Mouse (Mus musculus) forebrain, embryonic 12.5 days (tissue): ENCODE measurements around the gene Myo1c. TPM values are rescaled to one million over a fixed set of nuclear protein-coding genes. Genes with fewer than 3 reads are reported as not detected.

ENCODE experiments used
- ATAC-seq: fragments of 200-750 bp; cut with Nextera tagmentation; 2 replicates; pipeline ENCODE4 v1.8.0; 2017; ENCODE audit warnings: moderate TSS enrichment; ENCODE audit not compliant: low FRiP score
- H3K27ac ChIP-seq: fragments of 300-500 bp; sonication (generic); 2 replicates; pipeline ENCODE4 v1.5.1; 2016; ENCODE audit warnings: mild to moderate bottlenecking
- H3K27me3 ChIP-seq: fragments of 300-500 bp; sonication (generic); 2 replicates; pipeline ENCODE4 v1.6.1; 2016; ENCODE audit warnings: mild to moderate bottlenecking
- H3K36me3 ChIP-seq: fragments of 300-500 bp; sonication (generic); replicated peaks from 2 replicates; pipeline ENCODE4 v1.6.1; 2016; ENCODE audit warnings: mild to moderate bottlenecking
- H3K4me1 ChIP-seq: fragments of 300-500 bp; sonication (generic); 2 replicates; pipeline ENCODE4 v1.6.1; 2016
- H3K4me2 ChIP-seq: fragments of 300-500 bp; sonication (generic); 2 replicates; pipeline ENCODE4 v1.6.1; 2016; ENCODE audit warnings: mild to moderate bottlenecking, moderate library complexity
- H3K4me3 ChIP-seq: fragments of 300-500 bp; sonication (generic); replicated peaks from 2 replicates; pipeline ENCODE4 v1.5.1; 2016; ENCODE audit warnings: mild to moderate bottlenecking
- H3K9ac ChIP-seq: fragments of 300-500 bp; sonication (generic); 2 replicates; pipeline ENCODE4 v1.6.1; 2016; ENCODE audit warnings: mild to moderate bottlenecking
- H3K9me3 ChIP-seq: fragments of 300-500 bp; sonication (generic); 2 replicates; pipeline ENCODE4 v1.6.1; 2016
- WGBS: fragments of 180-500 bp; shearing (Covaris S2); methylation state at CpG from one replicate; pipeline ENCODE4 v1.1.7; 2016; 5-methylcytosine and 5-hydroxymethylcytosine counted together
- polyA plus RNA-seq: library from polyadenylated mRNA; unstranded; fragments of >200 nt; fragmentation: Nextera tagmentation; extraction: Ambion mirVana; gene quantifications from 2 replicates; pipeline ENCODE4 v1.2.1, GENCODE M21; 2016

The Myo1c gene
- polyA plus RNA-seq, 1 experiment from 2014 or later = 13.9 TPM

DNA sequence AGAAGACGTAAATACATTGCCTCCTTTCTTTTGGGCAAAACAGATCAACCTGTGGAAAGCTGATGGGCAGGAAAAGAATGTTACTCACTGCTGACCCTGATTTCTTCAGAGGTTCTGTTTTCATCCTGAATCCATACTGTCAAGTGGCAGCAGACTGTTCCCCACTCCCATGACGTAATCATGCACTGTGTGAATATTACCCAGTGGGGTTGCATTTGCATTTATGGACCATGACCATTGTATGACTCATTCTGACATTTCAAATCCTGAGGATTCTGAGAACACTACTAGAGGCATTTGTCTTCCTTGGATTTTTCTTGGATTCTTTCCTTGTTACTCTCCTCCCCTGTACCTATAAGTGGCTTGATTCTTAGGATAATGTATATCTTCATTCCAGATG, 53.4 kb downstream of the Myo1c start:
- H3K27ac ChIP-seq = no peak overlapping the region
- ATAC-seq = no peak
- no peaks in the 10 kb centered on the region for H3K27me3 ChIP-seq
- H3K9me3 ChIP-seq = no peaks in the 10 kb centered on the region
- no peak overlapping the region for H3K4me3 ChIP-seq
- no peak overlapping the region for H3K4me2 ChIP-seq
- H3K9ac ChIP-seq = no peak overlapping the region
- peaks cover 74% of the 10 kb centered on the region for H3K36me3 ChIP-seq
- no peaks in the 10 kb centered on the region for H3K4me1 ChIP-seq
- whole genome bisulfite sequencing = 95% methylated on average over 2 of the region's 2 CpGs

DNA sequence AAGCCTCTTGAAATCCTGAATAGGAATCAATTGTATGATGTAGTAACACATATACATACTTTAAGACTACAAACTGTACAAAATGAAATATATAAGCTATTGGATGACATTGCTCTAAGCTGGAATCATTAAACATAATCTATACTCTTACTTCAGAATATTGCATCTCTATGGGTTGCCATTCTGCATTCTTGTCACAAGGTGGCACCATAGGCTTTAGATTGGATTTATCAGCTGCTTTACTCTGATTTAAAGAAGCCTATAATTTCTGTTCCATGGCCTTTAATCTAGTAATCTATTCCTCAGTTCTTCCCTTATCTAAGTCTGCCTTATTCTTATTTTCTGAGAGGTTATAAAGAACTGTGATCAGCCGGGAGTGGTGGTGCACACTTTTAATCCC, 63.6 kb downstream of the Myo1c start:
- H3K4me1 ChIP-seq = no peaks in the 10 kb centered on the region
- no peak overlapping the region for H3K4me3 ChIP-seq
- no peaks in the 10 kb centered on the region for H3K27me3 ChIP-seq
- ATAC-seq = no peak
- no peak overlapping the region for H3K9ac ChIP-seq
- H3K4me2 ChIP-seq = no peak overlapping the region
- no peaks in the 10 kb centered on the region for H3K36me3 ChIP-seq
- no peak overlapping the region for H3K27ac ChIP-seq
- WGBS = 91% methylated on average over 1 of the region's 1 CpGs
- no peaks in the 10 kb centered on the region for H3K9me3 ChIP-seq

DNA sequence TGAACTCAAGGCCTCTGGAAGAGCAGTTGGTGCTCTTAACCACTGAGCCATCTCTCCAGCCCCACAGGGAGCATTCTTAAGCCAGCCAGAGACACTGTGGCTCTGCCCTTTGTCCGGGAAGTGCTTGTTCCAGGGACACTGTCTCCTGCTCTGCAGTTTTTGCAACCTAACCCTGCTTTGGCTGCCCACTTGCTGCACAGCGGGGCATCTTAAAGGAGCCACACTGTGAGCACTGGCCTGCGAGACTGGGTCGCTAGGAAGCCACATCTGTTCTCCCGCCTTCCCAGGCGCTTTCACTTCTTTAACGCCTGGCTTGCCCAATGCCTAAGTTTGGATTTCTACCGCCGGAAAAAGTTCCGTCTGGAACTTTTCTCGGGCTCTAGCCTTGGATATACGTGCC, 65.3 kb downstream of the Myo1c start:
- WGBS = 17% methylated on average over 12 of the region's 12 CpGs
- H3K9me3 ChIP-seq = no peaks in the 10 kb centered on the region
- ATAC-seq = no peak
- no peaks in the 10 kb centered on the region for H3K4me1 ChIP-seq
- H3K27ac ChIP-seq = no peak overlapping the region
- H3K4me2 ChIP-seq = 0 out of 2 replicates have a peak overlapping the region, but pooled peaks have one; percentile 4
- no peaks in the 10 kb centered on the region for H3K27me3 ChIP-seq
- no peak overlapping the region for H3K9ac ChIP-seq
- H3K4me3 ChIP-seq = no peak overlapping the region
- H3K36me3 ChIP-seq = no peaks in the 10 kb centered on the region

DNA sequence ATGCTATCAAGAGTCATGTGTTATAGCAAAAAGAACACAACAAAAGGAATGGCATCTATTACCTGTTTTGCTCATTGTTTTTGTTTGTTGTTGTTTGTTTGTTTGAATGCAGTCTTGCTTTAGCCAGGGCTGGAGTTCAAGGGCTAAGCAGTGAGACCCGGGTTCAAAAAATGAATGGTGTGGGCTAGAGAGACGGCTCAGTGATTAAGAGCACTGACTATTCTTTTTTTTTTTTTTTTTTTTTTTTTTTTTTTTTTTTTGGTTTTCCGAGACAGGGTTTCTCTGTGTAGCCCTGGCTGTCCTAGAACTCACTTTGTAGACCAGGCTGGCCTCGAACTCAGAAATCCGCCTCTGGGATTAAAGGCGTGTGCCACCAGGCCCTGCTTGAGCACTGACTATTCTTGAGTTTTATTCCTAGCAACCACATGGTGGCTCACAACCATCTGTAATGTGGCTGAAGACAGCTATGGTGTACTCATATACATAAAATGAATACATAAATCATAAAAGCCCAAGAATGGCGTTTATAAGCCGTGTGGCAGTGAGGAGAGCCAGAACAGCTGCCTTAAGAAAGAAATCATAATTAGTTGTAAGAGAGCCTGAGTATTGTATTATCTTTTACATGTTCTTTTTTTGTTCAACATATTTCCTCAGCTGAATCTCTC, 66.5 kb downstream of the Myo1c start:
- no peaks in the 10 kb centered on the region for H3K27me3 ChIP-seq
- H3K9me3 ChIP-seq = no peaks in the 10 kb centered on the region; the same call in 1 of the 2 replicates
- no peak overlapping the region for H3K4me3 ChIP-seq
- H3K9ac ChIP-seq = no peak overlapping the region
- H3K4me1 ChIP-seq = no peaks in the 10 kb centered on the region
- no peaks in the 10 kb centered on the region for H3K36me3 ChIP-seq
- H3K27ac ChIP-seq = no peak overlapping the region
- 85% methylated on average over 8 of the region's 8 CpGs for WGBS
- H3K4me2 ChIP-seq = no peak overlapping the region
- no peak for ATAC-seq

DNA sequence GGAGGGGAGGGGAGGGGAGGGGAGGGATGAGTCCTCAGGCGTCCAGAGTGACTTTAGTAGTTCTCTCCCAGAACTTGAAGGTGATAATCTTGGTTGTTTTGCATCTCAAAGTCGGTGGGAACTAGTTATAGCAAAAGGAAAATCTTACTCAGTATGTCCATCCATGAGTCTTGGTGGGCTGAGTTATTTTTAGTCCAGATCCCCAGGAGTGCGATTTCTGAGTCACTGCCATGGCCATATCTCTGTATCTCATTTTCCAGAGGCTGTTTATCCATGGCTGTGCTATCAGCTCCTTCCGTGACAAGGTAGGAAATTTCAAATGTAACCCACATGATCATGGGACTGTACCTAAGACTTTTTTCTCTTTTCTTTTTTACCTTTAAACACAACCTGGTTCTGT, 72.0 kb downstream of the Myo1c start:
- no peaks in the 10 kb centered on the region for H3K27me3 ChIP-seq
- ATAC-seq = no peak
- 72% methylated on average over 4 of the region's 4 CpGs for WGBS
- H3K4me1 ChIP-seq = no peaks in the 10 kb centered on the region
- H3K27ac ChIP-seq = no peak overlapping the region
- H3K9me3 ChIP-seq = no peaks in the 10 kb centered on the region; the same call in 1 of the 2 replicates
- H3K36me3 ChIP-seq = no peaks in the 10 kb centered on the region
- H3K9ac ChIP-seq = no peak overlapping the region
- no peak overlapping the region for H3K4me2 ChIP-seq
- H3K4me3 ChIP-seq = no peak overlapping the region

Other genes with a start within 250 kb of the Myo1c start
- gene Serpinf1, start 227.8 kb upstream of the Myo1c start, polyA plus RNA-seq = 35.8 and 44.7 TPM in 2 replicates
- gene Serpinf2, start 210.9 kb upstream of the Myo1c start, polyA plus RNA-seq = not detected in 2 replicates
- gene Wdr81, start 195.8 kb upstream of the Myo1c start, polyA plus RNA-seq = 7.2 and 8.7 TPM in 2 replicates
- 4.9 and 7.1 TPM in 2 replicates for gene Tlcd2, start 188.8 kb upstream of the Myo1c start, polyA plus RNA-seq
- gene Prpf8, start 163.7 kb upstream of the Myo1c start, polyA plus RNA-seq = 87.9 and 92.6 TPM in 2 replicates
- 0.22 and 0.34 TPM in 2 replicates for gene Rilp, start 140.4 kb upstream of the Myo1c start, polyA plus RNA-seq
- gene Scarf1, start 137.0 kb upstream of the Myo1c start, polyA plus RNA-seq = 3.0 and 3.9 TPM in 2 replicates
- gene Slc43a2, start 118.8 kb upstream of the Myo1c start, polyA plus RNA-seq = 11.4 TPM in 2 replicates
- gene Pitpna, start 62.4 kb upstream of the Myo1c start, polyA plus RNA-seq = 95.5 and 96.1 TPM in 2 replicates
- 21.5 and 25.4 TPM in 2 replicates for gene Inpp5k, start 19.5 kb upstream of the Myo1c start, polyA plus RNA-seq
- 139 and 146 TPM in 2 replicates for gene Crk, start 28.8 kb downstream of the Myo1c start, polyA plus RNA-seq
- gene Ywhae, start 82.4 kb downstream of the Myo1c start, polyA plus RNA-seq = 1,436 and 1,495 TPM in 2 replicates
- gene Doc2b, start 145.5 kb downstream of the Myo1c start, polyA plus RNA-seq = 0.26 and 0.46 TPM in 2 replicates